Mouse (Mus musculus) G1E (cell line): ENCODE measurements around the gene Pde9a.
"Not testable (repeated sequence)": the region's sequence is repeated elsewhere in the genome, so short reads cannot be mapped to it uniquely, and the experiment has no call there.

Experiments used
- CTCF ChIP-seq: IDR thresholded peaks from 2 replicates; pipeline ENCODE4 v1.5.1; 2012; ENCODE audit warnings: low read depth, low read length, inconsistent platforms, mixed read lengths
- GATA1 ChIP-seq: IDR thresholded peaks from 2 replicates; pipeline ENCODE4 v1.6.1; 2012; ENCODE audit warnings: borderline replicate concordance, low read length, inconsistent platforms, mixed read lengths

DNA sequence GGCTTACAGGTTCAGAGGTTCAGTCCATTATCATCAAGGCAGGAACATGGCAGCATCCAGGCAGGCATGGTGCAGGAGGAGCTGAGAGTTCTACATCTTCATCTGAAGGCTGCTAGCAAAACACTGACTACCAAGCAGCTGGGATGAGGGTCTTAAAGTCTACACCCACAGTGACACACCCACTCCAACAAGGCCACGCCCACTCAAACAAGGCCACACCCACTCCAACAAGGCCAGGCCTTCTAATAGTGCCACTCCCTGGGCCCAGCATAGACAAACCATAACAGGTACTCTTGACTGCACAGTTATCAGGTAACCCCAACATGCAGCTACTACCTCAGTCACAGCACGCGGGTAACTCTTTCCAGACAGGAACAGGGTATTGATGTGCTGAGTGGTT is 31.3 kb upstream of the Pde9a start:
- TF ChIP-seq GATA1, CTCF: not testable (repeated sequence)
